8 mouse cellular contexts compared by ENCODE assay signal in genomic region chr9:68016255-68016954, GRCm38 (mm10).
DNase-seq lines count a peak whose midpoint lies in the region; ATAC-seq lines count a peak whose summit lies in the region.

No protein-coding gene starts in this region.

- H3K9ac ChIP-seq in forebrain, embryonic 16.5 days (replicated peaks; ENCODE audit: low read depth, low read length), result no peak overlapping the region
- H3K9ac ChIP-seq in hindbrain, embryonic 15.5 days, result no peak overlapping the region
- no peak overlapping the region for H3K9ac ChIP-seq in midbrain, embryonic 13.5 days (replicated peaks)

- no peaks in the 10 kb centered on the region for H3K9me3 ChIP-seq in forebrain, embryonic 16.5 days (ENCODE audit: control insufficient read depth, low read length)
- H3K9me3 ChIP-seq in hindbrain, embryonic 15.5 days, result no peaks in the 10 kb centered on the region
- H3K9me3 ChIP-seq in midbrain, embryonic 13.5 days, result no peaks in the 10 kb centered on the region

- H3K4me1 ChIP-seq in forebrain, embryonic 16.5 days (replicated peaks; ENCODE audit: control insufficient read depth, insufficient read depth, low read length), result no peaks in the 10 kb centered on the region
- H3K4me1 ChIP-seq in hindbrain, embryonic 15.5 days (replicated peaks), result peaks cover 5% of the 10 kb centered on the region; the same call in 1 of the 2 replicates
- H3K4me1 ChIP-seq in midbrain, embryonic 13.5 days (replicated peaks), result no peaks in the 10 kb centered on the region

- WGBS in forebrain, embryonic 16.5 days, result 46% methylated on average over 5 of the region's 5 CpGs
- WGBS in hindbrain, embryonic 15.5 days, result 47% methylated on average over 5 of the region's 5 CpGs
- WGBS in midbrain, embryonic 13.5 days, result 48% methylated on average over 5 of the region's 5 CpGs

- no peaks in the 10 kb centered on the region for H3K27me3 ChIP-seq in forebrain, embryonic 16.5 days (replicated peaks; ENCODE audit: control insufficient read depth, insufficient read depth, low read length)
- H3K27me3 ChIP-seq in hindbrain, embryonic 15.5 days, result 0 out of 2 replicates have a peak, but pooled peaks cover 3% of the 10 kb centered on the region
- peaks cover 11% of the 10 kb centered on the region for H3K27me3 ChIP-seq in midbrain, embryonic 13.5 days

- DNase-seq in cerebellum, adult 11 months, result peak; percentile 22
- peak; percentile 28 to 47 for DNase-seq in cerebellum, adult 18-20 months
- peak; percentile 55 to 58 for DNase-seq in left cerebral cortex, adult 18-20 months (ENCODE audit: low spot score in 2 of 2)
- peak; percentile 33 for DNase-seq in testis, postnatal 14 days (ENCODE audit: low spot score)

- no peak overlapping the region for H3K27ac ChIP-seq in forebrain, embryonic 16.5 days (ENCODE audit: low read length)
- H3K27ac ChIP-seq in hindbrain, embryonic 15.5 days (replicated peaks), result no peak overlapping the region
- no peak overlapping the region for H3K27ac ChIP-seq in midbrain, embryonic 13.5 days

- H3K4me3 ChIP-seq in forebrain, embryonic 16.5 days (replicated peaks; ENCODE audit: low read length), result no peak overlapping the region
- no peak overlapping the region for H3K4me3 ChIP-seq in hindbrain, embryonic 15.5 days
- H3K4me3 ChIP-seq in midbrain, embryonic 13.5 days (replicated peaks), result no peak overlapping the region

- H3K36me3 ChIP-seq in forebrain, embryonic 16.5 days (ENCODE audit: control insufficient read depth, insufficient read depth), result no peaks in the 10 kb centered on the region
- no peaks in the 10 kb centered on the region for H3K36me3 ChIP-seq in hindbrain, embryonic 15.5 days
- H3K36me3 ChIP-seq in midbrain, embryonic 13.5 days, result no peaks in the 10 kb centered on the region

- H3K4me2 ChIP-seq in forebrain, embryonic 16.5 days (ENCODE audit: low read length), result no peak overlapping the region
- H3K4me2 ChIP-seq in hindbrain, embryonic 15.5 days, result no peak overlapping the region
- H3K4me2 ChIP-seq in midbrain, embryonic 13.5 days (replicated peaks), result no peak overlapping the region

- ATAC-seq in cerebellum, adult (ENCODE audit: insufficient number of reproducible peaks, low FRiP score, low TSS enrichment), result no peak
- peak; percentile 83 for ATAC-seq in forebrain, embryonic 16.5 days
- ATAC-seq in hindbrain, embryonic 15.5 days (ENCODE audit: low FRiP score, low read depth), result peak; percentile 89
- ATAC-seq in midbrain, embryonic 13.5 days, result peak; percentile 83
